10 mouse cellular contexts compared by ENCODE assay signal in genomic region chr2:76969637-76970036, GRCm38 (mm10). TPM values are rescaled to one million over a fixed set of nuclear protein-coding genes. Genes with fewer than 3 reads are reported as not detected.
"Had no signal": no experiment of that assay in that cellular context is flagged by ENCODE, and none has a peak within 500 bp of the region (broad histone marks: within the 10 kb centered on the region; RNA-seq: fewer than 3 reads in every experiment).

No protein-coding gene starts in this region.

- H3K27ac ChIP-seq: limb, embryonic 12.5 days; liver, embryonic 13.5 days; lung, embryonic 15.5 days; macrophage; midbrain, embryonic 15.5 days; neural tube, embryonic 13.5 days; stomach, embryonic 15.5 days had no signal

- H3K36me3 ChIP-seq: limb, embryonic 12.5 days; liver, embryonic 13.5 days; lung, embryonic 15.5 days; midbrain, embryonic 15.5 days; neural tube, embryonic 13.5 days; stomach, embryonic 15.5 days had no signal

- H3K9ac ChIP-seq: limb, embryonic 12.5 days; liver, embryonic 13.5 days; liver, postnatal 0 days; lung, embryonic 15.5 days; midbrain, embryonic 15.5 days; neural tube, embryonic 13.5 days; stomach, embryonic 15.5 days had no signal

- ATAC-seq: liver, postnatal 0 days had no signal

- H3K9me3 ChIP-seq: limb, embryonic 12.5 days; liver, embryonic 13.5 days; lung, embryonic 15.5 days; megakaryocyte, embryonic 14.5 days; midbrain, embryonic 15.5 days; neural tube, embryonic 13.5 days; stomach, embryonic 15.5 days had no signal

- H3K27me3 ChIP-seq: liver, embryonic 13.5 days; lung, embryonic 15.5 days; megakaryocyte, embryonic 14.5 days; midbrain, embryonic 15.5 days; neural tube, embryonic 13.5 days; stomach, embryonic 15.5 days had no signal

- H3K4me3 ChIP-seq: limb, embryonic 12.5 days; liver, embryonic 13.5 days; lung, embryonic 15.5 days; megakaryocyte, embryonic 14.5 days; midbrain, embryonic 15.5 days; neural tube, embryonic 13.5 days; stomach, embryonic 15.5 days had no signal

- H3K4me2 ChIP-seq: limb, embryonic 12.5 days; liver, embryonic 13.5 days; lung, embryonic 15.5 days; midbrain, embryonic 11.5 days; midbrain, embryonic 15.5 days; neural tube, embryonic 13.5 days; stomach, embryonic 15.5 days had no signal

- H3K4me1 ChIP-seq: liver, embryonic 13.5 days; lung, embryonic 15.5 days; megakaryocyte, embryonic 14.5 days; neural tube, embryonic 13.5 days; stomach, embryonic 15.5 days had no signal

RNA-seq across cellular contexts. Expression of gene Ttn, which starts 12.7 kb away (rescaled TPM):
- polyA plus RNA-seq: macrophage had no signal
